Mouse (Mus musculus) induced T-regulatory cell, adult 2 months (primary cell): ENCODE measurements around the gene Zdhhc16.

Experiments used
- DNase-seq: peaks from one replicate; pipeline ENCODE4 v3.0.0-alpha.2; 2012; ENCODE audit warnings: low read depth

Gene Zdhhc16

DNA sequence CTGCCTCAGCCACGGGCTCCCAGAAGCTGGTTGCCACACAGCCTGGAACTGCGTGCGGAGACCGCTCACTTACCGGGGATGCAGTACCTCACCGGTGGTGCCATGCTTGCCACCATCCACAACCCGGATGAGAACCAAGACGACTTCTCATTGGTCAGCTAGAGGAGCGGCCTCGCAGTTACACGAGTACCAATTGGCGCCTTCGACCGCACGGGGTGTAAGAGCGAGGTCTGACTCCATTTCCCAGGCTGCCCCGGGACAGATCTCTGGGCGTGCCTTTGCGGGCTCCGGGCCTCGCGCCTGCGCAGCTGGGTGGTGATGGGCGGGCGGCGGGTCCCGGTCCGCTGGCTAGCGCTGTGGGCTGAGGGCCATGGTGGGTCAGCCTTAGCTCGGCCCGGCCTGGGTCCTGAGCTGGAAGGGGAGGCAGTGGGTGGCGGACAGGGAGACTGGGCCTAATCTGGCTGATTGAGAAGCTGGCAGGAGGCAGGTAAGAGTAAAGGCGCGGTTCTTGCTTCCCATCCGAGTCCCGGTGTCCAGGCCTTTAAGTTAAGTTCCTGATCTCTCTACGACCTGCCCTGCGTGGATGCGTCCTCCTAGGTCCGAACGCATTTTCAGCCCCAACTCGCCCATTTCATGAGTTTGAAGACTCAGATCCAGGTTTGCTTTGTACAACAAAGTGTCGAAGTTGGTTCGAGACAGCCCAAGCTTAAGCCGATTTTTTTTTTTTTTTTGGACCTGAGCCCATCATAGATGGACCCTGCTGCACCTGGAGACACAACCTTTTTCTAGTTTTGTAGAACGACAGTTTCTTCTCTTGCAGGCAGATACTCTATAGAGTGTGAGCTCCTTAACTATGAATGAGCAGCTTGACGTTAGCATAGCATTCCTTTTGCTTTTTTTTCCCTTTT is at the start of gene Zdhhc16, which contains the start of gene Exosc1:
Gene Zdhhc16 (plus strand): TSS at position 302 of the 908 bp plus-strand sequence.
Gene Exosc1 (minus strand): TSS at position 245 of the 908 bp plus-strand sequence.
- peak; percentile 99 for DNase-seq

DNA sequence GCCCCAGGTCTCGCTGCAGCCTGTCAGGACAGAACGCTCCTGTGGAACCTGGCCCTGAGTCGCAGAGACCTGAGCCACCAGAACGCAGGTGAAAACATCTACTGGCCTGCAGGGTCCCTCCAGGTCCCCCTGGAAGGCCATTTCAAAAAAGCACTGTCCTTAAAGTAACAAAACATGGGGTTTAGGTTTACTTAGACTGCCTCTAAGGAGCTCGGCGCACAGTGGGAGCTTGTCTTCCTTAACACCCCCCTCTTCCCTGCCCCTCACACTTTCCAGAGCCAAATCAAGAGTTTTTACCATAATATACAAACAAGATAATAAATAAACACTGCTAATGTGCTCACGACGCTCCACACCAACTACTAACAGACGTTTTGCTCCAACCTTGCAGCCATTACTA is 49.4 kb upstream of the Zdhhc16 start:
- no peak for DNase-seq

DNA sequence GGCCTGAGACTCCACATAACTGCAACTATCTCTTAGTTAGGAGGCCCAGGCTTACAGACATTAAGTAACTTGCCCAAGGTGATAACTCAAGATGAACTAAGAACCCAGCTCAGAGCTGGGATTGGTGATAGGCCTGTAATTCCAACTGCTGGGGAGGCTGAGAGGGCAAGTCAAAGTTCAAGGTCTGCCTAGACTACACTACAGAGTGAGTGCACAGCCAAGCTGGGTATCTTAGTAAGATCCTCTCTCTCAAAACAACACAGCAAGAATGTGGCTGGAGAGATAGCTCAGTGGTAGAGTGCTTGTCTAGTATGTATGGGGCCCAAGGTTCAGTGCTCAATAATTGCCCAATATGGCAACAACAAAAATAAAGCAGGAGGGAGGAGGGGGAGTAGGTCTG is 45.1 kb upstream of the Zdhhc16 start:
- no peak for DNase-seq

DNA sequence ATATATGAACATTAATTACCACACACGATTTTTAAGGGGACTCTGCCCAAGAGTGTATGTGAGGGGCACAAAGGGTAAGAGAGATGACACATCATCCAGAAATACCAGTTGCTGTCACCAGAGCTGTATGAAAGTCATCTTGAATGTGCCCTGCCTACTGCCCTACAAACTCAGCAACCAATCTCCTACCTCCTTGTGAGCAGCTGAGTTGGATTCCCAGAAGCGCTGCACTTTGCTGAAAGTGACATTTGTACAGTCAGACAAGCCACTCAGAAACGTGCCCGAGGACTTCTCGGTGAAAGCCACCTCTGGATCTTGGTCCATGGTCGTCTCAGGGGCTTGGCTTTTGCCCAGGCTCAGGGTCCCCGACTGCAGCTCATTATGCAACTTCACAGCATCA is 38.3 kb upstream of the Zdhhc16 start:
- peak; percentile 56 for DNase-seq

DNA sequence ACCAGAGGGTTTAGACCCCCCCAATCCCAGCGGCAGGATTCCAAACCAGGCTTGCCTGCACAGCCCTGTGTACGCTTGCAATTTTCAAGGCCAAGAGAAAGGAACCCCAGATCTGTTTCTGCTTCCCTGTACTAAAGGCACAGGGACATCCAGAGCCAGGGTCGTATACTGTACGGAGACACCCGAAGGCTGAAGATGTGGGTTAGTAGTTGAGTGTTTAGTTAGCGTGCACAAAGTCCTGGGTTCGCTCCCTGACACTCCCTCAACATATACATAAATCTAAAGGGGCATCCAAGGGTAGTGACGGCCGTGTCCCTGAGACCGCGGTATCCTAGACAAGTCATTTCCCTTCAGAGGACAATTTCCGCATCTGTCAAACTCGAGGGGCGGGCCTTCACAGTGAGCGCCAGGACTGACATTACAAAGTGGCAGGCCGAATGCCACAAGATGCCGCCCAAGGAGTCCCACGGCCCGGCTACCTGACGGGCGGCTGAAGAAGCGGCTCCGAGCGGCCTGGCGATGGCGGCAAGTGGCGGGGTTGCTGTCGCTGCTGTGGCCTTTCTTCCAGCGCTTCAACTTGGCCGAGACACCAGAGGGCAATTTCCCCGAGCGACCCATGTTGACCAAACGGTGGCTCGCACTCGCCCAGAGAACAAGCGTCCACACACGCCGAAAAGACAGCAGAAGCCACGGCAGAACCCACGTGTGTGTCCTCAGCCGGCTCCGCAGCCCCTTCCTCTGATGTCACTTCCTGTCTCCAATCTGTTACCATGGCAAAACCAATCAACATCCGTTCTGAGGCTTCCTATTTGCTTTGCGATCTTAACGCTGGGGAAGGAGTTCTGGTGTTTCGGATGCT is 37.6 kb upstream of the Zdhhc16 start, which contains the start of gene Rrp12:
Gene Rrp12 (minus strand): TSS at position 714 of the 859 bp plus-strand sequence.
- peak; percentile 97 for DNase-seq

DNA sequence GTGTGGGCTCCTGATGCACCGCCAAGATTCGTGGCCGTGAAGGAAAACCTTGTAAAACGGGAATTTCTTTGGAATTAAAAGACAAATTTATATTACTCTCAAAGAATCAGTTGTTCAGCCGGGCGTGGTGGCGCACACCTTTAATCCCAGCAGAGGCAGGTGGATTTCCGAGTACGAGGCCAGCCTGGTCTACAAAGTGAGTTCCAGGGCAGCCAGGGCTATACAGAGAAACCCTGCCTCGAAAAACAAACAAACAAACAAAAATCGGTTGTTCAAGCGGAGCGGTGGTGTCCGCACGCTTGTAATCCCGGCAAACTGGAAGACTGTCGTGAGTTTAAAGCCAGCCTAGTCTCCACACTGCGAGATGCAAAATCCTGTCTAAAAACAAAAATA is 37.0 kb upstream of the Zdhhc16 start:
- no peak for DNase-seq

DNA sequence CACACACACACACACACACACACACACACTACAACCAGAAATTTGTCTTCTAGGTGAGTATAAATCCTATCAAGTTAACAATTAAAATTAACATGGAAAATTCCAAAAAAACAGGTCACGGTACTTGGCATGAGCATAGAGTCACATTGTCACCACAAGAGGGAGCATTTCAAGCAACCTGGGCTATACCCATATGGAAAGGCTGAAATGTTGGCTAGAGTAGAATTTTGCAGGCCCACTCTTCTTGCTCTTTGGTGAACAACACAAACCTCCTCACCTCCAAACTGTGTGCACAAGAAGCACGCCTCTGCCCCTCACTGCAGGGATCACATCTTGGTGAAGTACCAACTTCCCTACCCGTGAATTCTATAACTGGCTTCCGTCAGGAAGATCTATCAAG is 34.4 kb upstream of the Zdhhc16 start:
- DNase-seq, result peak; percentile 79

DNA sequence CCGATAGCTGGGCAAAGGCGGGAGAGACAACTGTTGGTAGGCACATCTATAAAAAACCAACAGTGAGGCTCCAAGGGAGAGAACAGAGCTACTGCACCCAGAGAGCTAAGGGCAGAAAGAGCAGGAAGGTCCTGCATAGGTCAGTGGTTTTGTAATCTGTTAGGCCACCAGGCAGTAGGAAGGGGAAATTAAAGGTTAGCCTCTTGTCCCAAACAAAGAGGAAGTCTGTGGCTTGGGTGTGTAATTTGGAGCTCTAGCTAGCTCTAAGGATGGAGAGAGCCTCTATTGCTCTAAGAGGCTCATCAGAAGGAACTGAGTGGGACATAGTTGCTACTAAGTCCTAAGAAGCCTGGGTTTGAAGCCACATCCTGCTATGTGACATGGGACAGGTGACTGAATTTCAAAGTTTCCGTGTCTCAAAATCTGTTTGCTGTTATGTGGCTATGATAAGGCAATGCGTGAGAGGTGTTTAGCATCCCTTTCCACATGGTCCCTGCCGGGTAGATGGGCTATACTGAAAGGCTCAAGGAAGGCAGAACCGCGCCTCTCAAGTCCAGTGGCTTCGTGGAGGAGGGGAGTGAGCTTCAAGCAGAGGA is 32.7 kb upstream of the Zdhhc16 start:
- DNase-seq, result peak; percentile 40

DNA sequence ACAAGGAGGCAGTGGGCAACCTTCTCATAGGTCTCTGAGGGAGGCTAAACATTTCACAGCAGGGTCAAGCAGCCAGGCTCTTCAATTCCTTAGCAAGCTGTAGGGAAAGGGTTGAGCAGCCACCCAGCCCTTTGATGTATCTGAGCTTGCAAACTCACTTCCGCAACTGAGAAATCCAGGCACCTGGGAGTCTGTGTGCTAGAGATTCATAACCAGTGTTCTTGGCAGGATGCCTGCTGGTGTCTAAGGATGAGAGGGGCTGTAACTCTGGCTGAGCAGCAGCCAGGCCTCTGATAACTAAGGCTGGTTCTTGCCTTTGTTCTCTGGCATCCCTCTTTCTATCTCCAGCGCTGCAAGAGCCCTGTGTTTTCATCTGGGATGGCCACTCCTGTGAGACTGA is 31.6 kb upstream of the Zdhhc16 start:
- DNase-seq, result no peak

DNA sequence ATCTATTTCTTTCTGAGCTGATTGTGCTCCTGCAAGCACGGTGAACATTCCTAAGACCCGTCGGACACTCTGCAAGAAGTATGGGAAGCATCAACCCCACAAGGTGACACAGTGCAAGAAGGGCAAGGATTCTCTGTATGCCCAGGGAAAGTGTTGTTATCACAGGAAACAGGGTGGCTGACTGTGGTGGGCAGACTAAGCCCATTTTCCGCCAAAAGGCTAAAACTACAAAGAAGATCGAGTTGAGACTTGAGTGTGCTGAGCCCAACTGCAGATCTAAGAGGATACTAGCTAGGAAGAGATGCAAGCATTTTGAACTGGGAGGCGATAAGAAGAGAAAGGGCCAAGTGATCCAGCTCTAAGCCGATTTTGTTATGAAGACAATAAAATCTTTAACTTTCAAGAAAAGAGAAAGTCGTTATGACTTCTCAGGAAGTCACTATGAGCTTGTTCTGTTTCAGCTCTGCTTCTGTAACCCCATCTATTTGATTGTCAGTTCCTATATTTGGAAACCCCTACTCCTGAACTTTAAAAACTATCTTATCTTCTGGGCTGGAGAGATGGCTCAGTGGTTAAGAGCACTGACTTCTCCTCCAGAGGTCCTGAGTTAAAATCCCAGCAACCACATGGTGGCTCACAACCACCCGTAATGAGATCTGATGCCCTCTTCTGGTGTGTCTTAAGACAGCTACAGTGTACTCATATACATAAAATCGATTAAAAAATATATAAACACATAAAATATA is 30.3 kb upstream of the Zdhhc16 start:
- DNase-seq, result no peak

DNA sequence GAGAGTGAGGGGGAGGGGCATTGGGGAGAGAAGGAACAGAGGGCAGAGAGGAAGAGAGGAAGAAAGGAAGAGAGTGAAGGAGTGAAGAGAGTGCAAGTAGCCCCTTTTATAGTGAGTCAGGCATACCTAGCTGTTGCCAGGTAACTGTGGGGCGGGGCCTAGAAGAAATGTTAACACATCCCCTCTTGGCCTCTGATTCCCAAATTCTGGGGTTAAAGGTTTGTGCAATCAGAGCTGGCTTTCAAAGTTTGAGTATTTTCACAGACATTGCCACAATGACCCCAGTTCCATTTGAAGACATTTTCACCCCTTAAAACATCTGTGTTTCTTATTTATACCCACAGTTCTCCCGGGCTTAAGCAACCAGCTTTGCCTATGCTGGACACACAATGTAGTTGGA is 28.0 kb upstream of the Zdhhc16 start:
- DNase-seq, result no peak

DNA sequence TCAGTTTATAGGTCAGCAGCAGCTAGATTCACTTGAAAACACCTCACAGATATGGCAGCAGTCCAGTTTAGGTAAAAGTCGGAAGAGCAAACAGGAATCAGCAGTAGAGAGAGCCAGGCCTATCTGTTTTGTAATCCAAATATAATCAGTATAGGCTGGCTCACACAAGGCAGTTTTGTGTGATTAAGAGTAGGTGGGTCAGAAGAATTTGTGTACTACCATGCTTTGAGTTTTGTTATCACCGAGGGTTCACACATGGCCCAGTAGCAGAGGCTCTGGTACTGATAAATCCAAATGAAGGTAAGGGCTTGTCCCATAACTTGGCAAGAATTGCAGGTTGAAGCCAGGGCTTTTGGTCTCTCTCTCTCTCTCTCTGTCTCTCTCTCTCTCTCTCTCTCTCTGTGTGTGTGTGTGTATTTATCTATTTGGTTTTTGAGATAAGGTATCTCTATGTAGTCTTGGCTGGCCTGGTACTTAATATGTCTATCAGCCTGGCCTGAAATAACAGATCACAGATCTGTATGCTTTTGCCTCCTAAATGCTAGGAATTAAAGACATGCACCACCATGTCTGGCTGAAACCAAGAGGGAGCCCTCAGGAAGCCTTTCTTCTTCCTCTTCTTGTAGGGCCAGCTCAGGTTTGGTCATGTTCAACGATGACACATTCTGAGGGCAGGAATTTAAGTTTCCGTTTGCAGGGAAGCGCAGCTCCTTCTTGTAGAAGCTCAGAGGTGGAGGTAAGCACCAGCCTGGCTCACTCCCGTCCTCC is 26.8 kb upstream of the Zdhhc16 start:
- DNase-seq, result no peak

DNA sequence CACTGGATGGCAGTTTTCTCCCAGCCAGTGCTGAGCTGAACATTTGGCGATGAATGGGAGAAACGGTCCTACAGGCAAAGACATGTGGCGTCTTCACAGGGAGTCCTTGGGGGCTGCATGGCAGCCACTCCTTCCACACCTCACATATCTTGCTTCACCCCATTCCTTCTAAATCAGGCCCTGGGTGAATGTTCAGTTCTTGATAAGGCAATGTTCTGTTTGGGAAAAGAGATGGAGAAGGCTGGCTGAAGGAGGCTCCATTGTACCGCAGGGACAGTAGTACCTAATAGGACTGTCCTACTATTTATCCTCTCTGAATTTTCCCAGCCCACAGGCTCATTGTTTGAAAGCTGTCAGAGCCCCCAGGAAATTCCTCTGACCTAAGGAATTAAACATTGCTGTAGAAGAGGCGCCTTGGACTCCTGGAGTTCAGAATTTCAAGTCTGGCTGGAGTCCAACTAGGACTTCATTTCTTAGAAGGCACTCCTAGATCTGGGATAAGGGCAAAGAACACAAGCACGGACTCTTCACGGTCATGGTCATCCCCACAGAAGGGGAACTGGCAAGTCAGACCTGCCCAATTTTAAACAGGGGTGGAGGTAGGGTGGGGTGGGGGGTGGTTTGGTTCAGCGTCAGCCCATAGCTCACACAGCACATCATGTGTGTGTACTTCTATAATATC is 26.1 kb upstream of the Zdhhc16 start:
- DNase-seq, result no peak

DNA sequence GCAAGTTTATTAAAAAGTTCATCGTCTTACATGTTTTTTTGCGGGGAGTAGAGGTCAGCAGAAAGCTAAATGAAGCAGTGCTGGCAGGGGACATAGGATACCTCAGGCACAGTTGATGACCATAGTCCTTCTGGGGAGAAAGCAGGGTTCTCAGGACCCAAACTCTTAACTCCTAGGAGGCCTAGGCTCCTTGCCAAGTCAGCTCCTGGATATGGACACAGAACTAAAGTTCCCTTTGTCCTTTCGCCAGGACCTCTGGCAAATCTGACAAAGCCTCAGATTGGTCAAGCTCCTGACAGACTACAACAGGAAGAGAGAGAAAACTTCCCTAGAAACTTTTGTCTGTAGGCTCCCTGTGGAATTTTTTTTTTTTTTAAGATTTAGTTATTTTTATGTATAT is 24.5 kb upstream of the Zdhhc16 start:
- DNase-seq, result no peak

DNA sequence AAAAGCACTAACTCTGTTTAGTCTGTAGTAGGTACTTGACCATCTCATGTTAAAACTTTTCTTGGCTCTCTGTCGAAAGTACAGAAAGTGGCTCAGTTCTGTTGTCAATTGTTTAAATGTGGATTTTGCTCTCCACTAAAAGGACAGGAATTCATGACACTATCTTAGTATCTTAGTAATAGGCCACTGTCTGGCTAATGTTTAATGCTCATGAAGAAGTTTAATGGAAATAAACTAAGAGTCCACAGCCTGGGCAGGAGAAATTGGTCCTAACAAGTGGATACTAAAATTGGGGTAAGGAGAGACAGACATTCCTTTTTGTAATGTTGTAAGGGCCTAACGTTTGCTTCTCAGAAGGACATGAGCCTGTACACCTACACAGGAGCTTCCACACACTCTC is 22.9 kb upstream of the Zdhhc16 start:
- DNase-seq, result no peak

DNA sequence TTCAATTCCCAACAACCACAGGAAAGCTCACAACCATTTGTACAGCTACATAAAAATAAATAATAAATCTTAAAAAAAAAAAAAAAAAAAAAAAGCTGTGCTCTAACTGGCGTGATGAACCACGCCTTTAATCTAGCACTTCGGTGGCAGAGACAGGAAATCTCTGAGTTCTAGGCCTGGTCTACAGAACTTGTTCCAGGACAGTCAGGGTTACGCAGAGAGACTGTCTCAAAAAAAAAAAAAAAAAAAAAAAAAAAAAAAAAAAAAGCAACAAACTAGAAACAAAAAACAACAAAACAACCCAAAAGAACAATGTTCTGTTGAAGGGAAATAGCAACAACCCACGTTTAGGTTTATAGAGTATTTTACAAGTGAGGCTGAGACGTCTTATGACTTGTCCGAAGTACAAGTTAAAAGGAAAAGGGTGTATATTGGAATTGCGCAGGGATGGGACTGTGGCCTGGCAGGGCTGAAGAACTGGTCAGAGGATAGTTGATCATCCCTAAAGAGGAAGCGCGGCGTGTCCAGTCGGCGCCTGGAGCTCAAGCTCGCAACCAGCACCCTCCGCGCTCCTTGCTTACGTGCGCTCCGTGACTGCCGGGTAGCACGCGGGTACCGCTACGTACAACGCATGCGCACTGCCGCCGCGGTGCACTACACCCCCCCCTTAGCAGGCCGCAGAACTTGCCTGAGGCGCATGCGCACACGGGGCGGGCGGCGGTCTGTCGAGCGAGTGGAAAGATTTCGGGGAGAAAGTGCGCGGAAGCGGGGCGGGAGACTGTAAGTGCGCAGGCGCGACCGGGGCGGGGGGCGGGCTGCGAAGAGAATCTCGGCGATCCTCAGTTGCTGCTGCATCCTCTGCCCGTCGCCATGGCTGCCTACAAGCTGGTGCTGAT is 21.9 kb upstream of the Zdhhc16 start, which contains the start of gene Pgam1:
Gene Pgam1 (plus strand): TSS at position 746 of the 896 bp plus-strand sequence.
- peak; percentile 100 for DNase-seq

DNA sequence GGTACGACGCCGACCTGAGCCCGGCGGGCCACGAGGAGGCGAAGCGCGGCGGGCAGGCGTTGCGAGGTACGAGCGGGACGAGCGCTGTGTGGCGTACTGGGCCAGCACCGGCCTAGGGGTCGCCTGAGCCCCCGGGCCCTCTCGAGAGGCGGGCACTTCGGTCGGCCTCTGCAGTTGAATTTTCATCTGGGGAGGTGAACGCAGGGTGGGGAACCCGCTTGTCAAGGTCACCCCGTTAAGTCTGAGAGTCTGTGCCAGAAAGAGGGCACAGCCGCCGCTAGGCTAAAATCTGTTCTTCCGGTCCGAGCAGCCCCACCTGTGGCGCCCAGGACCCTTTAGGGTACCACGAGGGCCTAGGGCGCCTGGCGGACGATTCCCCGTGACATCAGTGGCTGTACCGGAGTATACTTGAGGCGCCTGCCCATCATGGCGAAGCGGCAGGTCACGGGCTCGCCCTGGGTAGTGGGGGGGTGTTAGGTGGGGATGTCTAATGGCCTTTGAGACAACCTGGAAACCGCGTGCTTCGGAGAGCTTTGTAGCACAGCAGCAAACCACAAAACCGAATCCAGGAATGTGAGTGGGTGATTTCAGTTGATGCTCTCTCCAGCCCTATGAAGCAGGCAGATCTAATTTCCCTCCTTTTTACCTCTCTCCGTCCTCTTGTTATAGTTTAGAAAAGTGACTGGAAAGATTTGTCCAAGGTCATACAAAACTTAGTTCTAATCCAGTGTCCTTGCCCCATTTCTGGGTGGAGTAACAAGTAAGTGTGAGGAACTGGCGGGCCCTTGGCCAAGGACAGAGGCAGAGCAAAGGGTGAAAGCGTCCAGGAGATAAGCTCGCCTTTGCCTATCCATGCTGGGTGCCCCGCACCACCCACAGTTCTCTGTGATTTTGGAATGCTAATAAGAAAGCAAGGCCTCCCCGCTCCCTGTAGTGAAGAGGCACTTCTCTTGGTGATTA is 20.9 kb upstream of the Zdhhc16 start:
- DNase-seq, result peak; percentile 57
